Mouse (Mus musculus) monocyte, adult 59 days (primary cell): ENCODE measurements around the gene 2410131K14Rik. TPM values are rescaled to one million over a fixed set of nuclear protein-coding genes. Genes with fewer than 3 reads are reported as not detected.

ENCODE experiments used
- total RNA-seq, 2 experiments: library from RNA; stranded (reverse); gene quantifications; one replicate each; pipeline ENCODE4 v1.2.4; 2023

Gene 2410131K14Rik
- total RNA-seq = 1 to 10 TPM; 5.8 to 6.1 TPM

GRCm38 (mm10) chr5:118244606-118245443 lies at the start of gene 2410131K14Rik, which contains the start of gene Rnft2:
TSS of gene 2410131K14Rik (plus strand) at chr5:118245227.
TSS of gene Rnft2 (minus strand) at chr5:118245116.

Other genes starting within 250 kb of the 2410131K14Rik start
- not detected for gene Tesc, start 217.5 kb upstream of the 2410131K14Rik start, total RNA-seq
- 10 to 100 TPM; 19.4 to 20.9 TPM for gene Fbxw8, start 89.8 kb upstream of the 2410131K14Rik start, total RNA-seq
- gene Hrk, start 80.6 kb upstream of the 2410131K14Rik start, total RNA-seq = not detected
- not detected for gene Rnft2, start 111 bp upstream of the 2410131K14Rik start, total RNA-seq